In genomic region chr12:48388192-48388812, GRCm38 (mm10) we compare ENCODE assay signal across 26 mouse cellular contexts.
DNase-seq lines count a peak whose midpoint lies in the region; ATAC-seq and TF ChIP-seq lines count a peak whose summit lies in the region.
"Had no signal": no experiment of that assay in that cellular context is flagged by ENCODE, and none has a peak within 500 bp of the region (broad histone marks: within the 10 kb centered on the region; RNA-seq: fewer than 3 reads in every experiment).

No protein-coding gene starts in this region.

- WGBS in forebrain, embryonic 13.5 days: 61% methylated on average over 5 of the region's 5 CpGs
- WGBS in forebrain, postnatal 0 days: 64% methylated on average over 5 of the region's 5 CpGs
- WGBS in midbrain, embryonic 13.5 days: 68% methylated on average over 5 of the region's 5 CpGs
- WGBS in midbrain, embryonic 10.5 days: 91% methylated on average over 5 of the region's 5 CpGs
- WGBS in midbrain, embryonic 15.5 days: 61% methylated on average over 5 of the region's 5 CpGs

- no peak overlapping the region for H3K9ac ChIP-seq in forebrain, embryonic 13.5 days
- H3K9ac ChIP-seq in forebrain, postnatal 0 days: no peak overlapping the region
- H3K9ac ChIP-seq in midbrain, embryonic 13.5 days (replicated peaks): no peak overlapping the region
- no peak overlapping the region for H3K9ac ChIP-seq in midbrain, embryonic 15.5 days
- H3K9ac ChIP-seq: embryonic facial prominence, embryonic 12.5 days; embryonic facial prominence, embryonic 15.5 days; forebrain, embryonic 15.5 days; hindbrain, embryonic 12.5 days; hindbrain, embryonic 15.5 days had no signal

- peak; percentile 72 for ATAC-seq in forebrain, embryonic 13.5 days
- ATAC-seq in forebrain, postnatal 0 days: no peak; the same call in 1 of the 2 replicates
- ATAC-seq in midbrain, embryonic 13.5 days: peak; percentile 56; the same call in 1 of the 2 replicates
- peak; percentile 75 for ATAC-seq in midbrain, embryonic 15.5 days (replicated peaks)
- no peak for ATAC-seq in erythroblast, adult 5-6 weeks (replicated peaks; ENCODE audit: low FRiP score, poor library complexity, severe bottlenecking)
- ATAC-seq: inflammation-experienced regulatory T-cells, adult 6 months; Patski had no signal

- DNase-seq in forebrain, postnatal 0 days: no peak
- no peak for DNase-seq in midbrain, embryonic 10.5 days (ENCODE audit: low spot score)
- DNase-seq in urinary bladder, postnatal 4 days (ENCODE audit: low spot score in 2 of 2): no peak
- DNase-seq: adrenal gland, postnatal 10 days; adrenal gland, postnatal 36 days; cerebellum, adult 11 months; cerebellum, adult 2 months; cerebellum, adult 9-11 months; cerebellum, postnatal 25 days; gastrocnemius, postnatal 10 days; gastrocnemius, postnatal 36 days; heart, adult 11 months had no signal

- no peak overlapping the region for H3K27ac ChIP-seq in forebrain, embryonic 13.5 days
- no peak overlapping the region for H3K27ac ChIP-seq in forebrain, postnatal 0 days (ENCODE audit: low read depth, low read length)
- 0 out of 2 replicates have a peak overlapping the region, but pooled peaks have one; percentile 14 for H3K27ac ChIP-seq in midbrain, embryonic 13.5 days
- H3K27ac ChIP-seq in midbrain, embryonic 10.5 days (replicated peaks): no peak overlapping the region
- no peak overlapping the region for H3K27ac ChIP-seq in midbrain, embryonic 15.5 days
- H3K27ac ChIP-seq: embryonic facial prominence, embryonic 12.5 days; embryonic facial prominence, embryonic 15.5 days; forebrain, embryonic 15.5 days; hindbrain, embryonic 12.5 days; hindbrain, embryonic 15.5 days had no signal

- TF ChIP-seq CTCF in forebrain, postnatal 0 days (IDR thresholded peaks at IDR 0.05; ENCODE audit: low read depth): no peak

- H3K4me3 ChIP-seq in forebrain, embryonic 13.5 days: no peak overlapping the region
- H3K4me3 ChIP-seq in forebrain, postnatal 0 days (ENCODE audit: low read depth, low read length): no peak overlapping the region
- H3K4me3 ChIP-seq in midbrain, embryonic 13.5 days (replicated peaks): no peak overlapping the region
- H3K4me3 ChIP-seq in midbrain, embryonic 10.5 days: no peak overlapping the region
- no peak overlapping the region for H3K4me3 ChIP-seq in midbrain, embryonic 15.5 days
- H3K4me3 ChIP-seq: embryonic facial prominence, embryonic 12.5 days; embryonic facial prominence, embryonic 15.5 days; erythroblast, embryonic 14.5 days; forebrain, embryonic 15.5 days; hindbrain, embryonic 12.5 days; hindbrain, embryonic 15.5 days had no signal

- no peaks in the 10 kb centered on the region for H3K9me3 ChIP-seq in forebrain, embryonic 13.5 days (replicated peaks)
- no peaks in the 10 kb centered on the region for H3K9me3 ChIP-seq in forebrain, postnatal 0 days (ENCODE audit: low read length)
- no peaks in the 10 kb centered on the region for H3K9me3 ChIP-seq in midbrain, embryonic 13.5 days
- H3K9me3 ChIP-seq in midbrain, embryonic 10.5 days (replicated peaks): no peaks in the 10 kb centered on the region
- no peaks in the 10 kb centered on the region for H3K9me3 ChIP-seq in midbrain, embryonic 15.5 days
- H3K9me3 ChIP-seq: embryonic facial prominence, embryonic 12.5 days; embryonic facial prominence, embryonic 15.5 days; forebrain, embryonic 15.5 days; G1E; hindbrain, embryonic 12.5 days; hindbrain, embryonic 15.5 days had no signal

- no peaks in the 10 kb centered on the region for H3K36me3 ChIP-seq in forebrain, embryonic 13.5 days (ENCODE audit: poor library complexity, severe bottlenecking)
- no peaks in the 10 kb centered on the region for H3K36me3 ChIP-seq in forebrain, postnatal 0 days (ENCODE audit: insufficient read depth)
- H3K36me3 ChIP-seq in midbrain, embryonic 13.5 days: no peaks in the 10 kb centered on the region
- no peaks in the 10 kb centered on the region for H3K36me3 ChIP-seq in midbrain, embryonic 10.5 days
- no peaks in the 10 kb centered on the region for H3K36me3 ChIP-seq in midbrain, embryonic 15.5 days (replicated peaks)
- H3K36me3 ChIP-seq: embryonic facial prominence, embryonic 12.5 days; embryonic facial prominence, embryonic 15.5 days; forebrain, embryonic 15.5 days; G1E; hindbrain, embryonic 12.5 days; hindbrain, embryonic 15.5 days had no signal

- no peak overlapping the region for H3K4me2 ChIP-seq in forebrain, embryonic 13.5 days
- H3K4me2 ChIP-seq in forebrain, postnatal 0 days (ENCODE audit: low read depth): no peak overlapping the region
- no peak overlapping the region for H3K4me2 ChIP-seq in midbrain, embryonic 13.5 days (replicated peaks)
- no peak overlapping the region for H3K4me2 ChIP-seq in midbrain, embryonic 15.5 days
- H3K4me2 ChIP-seq: embryonic facial prominence, embryonic 12.5 days; embryonic facial prominence, embryonic 15.5 days; forebrain, embryonic 15.5 days; heart, embryonic 11.5 days; hindbrain, embryonic 12.5 days; hindbrain, embryonic 15.5 days had no signal

- H3K27me3 ChIP-seq in forebrain, embryonic 13.5 days: no peaks in the 10 kb centered on the region
- H3K27me3 ChIP-seq in forebrain, postnatal 0 days (ENCODE audit: insufficient read depth, low read length): no peaks in the 10 kb centered on the region
- H3K27me3 ChIP-seq in midbrain, embryonic 13.5 days: no peaks in the 10 kb centered on the region
- no peaks in the 10 kb centered on the region for H3K27me3 ChIP-seq in midbrain, embryonic 10.5 days (ENCODE audit: low read depth, poor library complexity, severe bottlenecking)
- no peaks in the 10 kb centered on the region for H3K27me3 ChIP-seq in midbrain, embryonic 15.5 days (replicated peaks)
- H3K27me3 ChIP-seq: embryonic facial prominence, embryonic 12.5 days; embryonic facial prominence, embryonic 15.5 days; forebrain, embryonic 15.5 days; hindbrain, embryonic 12.5 days; hindbrain, embryonic 15.5 days; Patski had no signal

- no peaks in the 10 kb centered on the region for H3K4me1 ChIP-seq in forebrain, embryonic 13.5 days
- no peaks in the 10 kb centered on the region for H3K4me1 ChIP-seq in forebrain, postnatal 0 days (ENCODE audit: insufficient read depth)
- H3K4me1 ChIP-seq in midbrain, embryonic 13.5 days (replicated peaks): 0 out of 2 replicates have a peak, but pooled peaks cover 2% of the 10 kb centered on the region
- H3K4me1 ChIP-seq in midbrain, embryonic 10.5 days: no peaks in the 10 kb centered on the region
- H3K4me1 ChIP-seq in midbrain, embryonic 15.5 days: no peaks in the 10 kb centered on the region
- H3K4me1 ChIP-seq: embryonic facial prominence, embryonic 12.5 days; embryonic facial prominence, embryonic 15.5 days; forebrain, embryonic 15.5 days; hindbrain, embryonic 12.5 days; hindbrain, embryonic 15.5 days had no signal

Comparison
In these comparisons a context has a peak if more than half of its experiments do, and no peak if none do; other contexts are left out.
1. ATAC-seq: peak in forebrain, embryonic 13.5 days (single experiment), midbrain, embryonic 13.5 days (single experiment) and midbrain, embryonic 15.5 days (single experiment); none in forebrain, postnatal 0 days (single experiment) and erythroblast, adult 5-6 weeks (single experiment).